Mouse (Mus musculus): ENCODE data around the gene Ambra1.

DNA sequence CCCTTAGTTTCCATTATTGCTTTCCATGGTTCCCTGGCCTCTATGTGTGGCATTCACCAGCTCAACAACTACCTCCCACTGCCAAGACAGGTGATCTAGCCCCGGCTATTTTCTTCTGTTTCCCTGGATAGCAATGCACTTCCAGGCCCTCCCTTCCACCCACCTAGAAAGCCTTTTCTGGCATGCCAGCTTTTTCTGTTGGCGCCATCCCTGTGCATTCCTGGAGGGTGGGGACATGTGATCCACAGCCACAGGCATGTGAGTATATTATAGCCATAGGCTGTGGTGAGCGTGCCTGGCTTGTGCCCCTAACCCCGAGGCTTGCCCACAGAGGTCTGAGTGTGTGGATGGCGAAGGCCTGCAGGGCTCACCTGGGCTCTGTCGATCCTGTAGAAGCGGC is 206.2 kb downstream of the Ambra1 start:
- TF ChIP-seq EP300 (IDR thresholded peaks at IDR 0.05; ENCODE audit: insufficient read depth, low read depth, low read length) (no peak), POLR2A (IDR thresholded peaks at IDR 0.05; ENCODE audit: insufficient read depth, low read depth, low read length) (no peak), CTCF (IDR thresholded peaks at IDR 0.05) (no peak)

Measured in heart, adult 2 months (tissue).